Mouse (Mus musculus) CH12.LX (cell line): ENCODE data around the gene Ythdf1. TPM values are rescaled to one million over a fixed set of nuclear protein-coding genes. Genes with fewer than 3 reads are reported as not detected.

Experiments
- DNase-seq: peaks from one replicate; pipeline ENCODE4 v3.0.0-alpha.2; 2013; ENCODE audit errors: extremely low read depth
- H3K27ac ChIP-seq: 2 replicates; pipeline ENCODE4 v1.5.1; 2012; ENCODE audit warnings: low read depth, mild to moderate bottlenecking, control low read depth, moderate library complexity; ENCODE audit not compliant: insufficient read depth
- H3K27me3 ChIP-seq: replicated peaks from 2 replicates; pipeline ENCODE3; 2012; ENCODE audit warnings: inconsistent platforms
- H3K36me3 ChIP-seq, 2 experiments: replicated peaks in 1 of 2; 2 replicates each; pipeline versions ENCODE3 to v1.6.1; 2012; ENCODE audit warnings: inconsistent platforms in 1 of 2, low read length in 1 of 2, mild to moderate bottlenecking in 1 of 2, mixed read lengths in 1 of 2, moderate library complexity in 1 of 2; ENCODE audit not compliant: control insufficient read depth in 1 of 2, insufficient read depth in 1 of 2
- H3K4me1 ChIP-seq, 2 experiments: 2 replicates each; pipeline ENCODE4 v1.6.1; 2012; ENCODE audit warnings: inconsistent platforms in 1 of 2, moderate library complexity in 1 of 2; ENCODE audit not compliant: insufficient read depth in 2 of 2, control insufficient read depth in 1 of 2
- H3K4me2 ChIP-seq: 2 replicates; pipeline ENCODE4 v1.6.1; 2012; ENCODE audit warnings: low read depth, mild to moderate bottlenecking, control low read depth; ENCODE audit not compliant: poor library complexity, insufficient read depth, severe bottlenecking
- H3K4me3 ChIP-seq, 3 experiments: fragments of 150-350 bp in 1 of 3; sonication (generic) in 1 of 3; replicated peaks in 1 of 3; 2 replicates each; pipeline versions ENCODE3 to v1.5.1; 2011 to 2012; ENCODE audit warnings: low read depth in 2 of 3, low read length in 2 of 3, mild to moderate bottlenecking in 2 of 3, moderate library complexity in 2 of 3, control low read depth in 1 of 3, improper control_type of control experiment in 1 of 3, inconsistent platforms in 1 of 3, mixed read lengths in 1 of 3; ENCODE audit not compliant: poor library complexity in 1 of 3
- H3K79me2 ChIP-seq: replicated peaks from 2 replicates; pipeline ENCODE4 v1.6.1; 2012; ENCODE audit warnings: mild to moderate bottlenecking, moderate library complexity; ENCODE audit not compliant: control insufficient read depth, poor library complexity, insufficient read depth, severe bottlenecking; ENCODE audit errors: extremely low read depth
- H3K9ac ChIP-seq: 2 replicates; pipeline ENCODE4 v1.6.1; 2012; ENCODE audit warnings: low read depth, mild to moderate bottlenecking, control low read depth, moderate library complexity; ENCODE audit not compliant: insufficient read depth
- H3K9me3 ChIP-seq: replicated peaks from 2 replicates; pipeline ENCODE3; 2012; ENCODE audit warnings: low read length, inconsistent platforms, mixed read lengths
- CHD1 ChIP-seq: IDR thresholded peaks from 2 replicates; pipeline ENCODE4 v1.6.1; 2012; ENCODE audit warnings: low read depth, low read length, improper control_type of control experiment, inconsistent platforms
- CHD2 ChIP-seq: IDR thresholded peaks from 2 replicates; pipeline ENCODE4 v1.6.1; 2011; ENCODE audit warnings: low read length, improper control_type of control experiment
- ELF1 ChIP-seq: IDR thresholded peaks from 2 replicates; pipeline ENCODE4 v1.6.1; 2014; ENCODE audit warnings: low read depth, mild to moderate bottlenecking, inconsistent platforms, low read length, improper control_type of control experiment
- IRF4 ChIP-seq: IDR thresholded peaks from 2 replicates; pipeline ENCODE4 v1.6.1; 2014; ENCODE audit warnings: low read depth, mild to moderate bottlenecking, inconsistent platforms, low read length, improper control_type of control experiment
- JUN ChIP-seq: IDR thresholded peaks from 2 replicates; pipeline ENCODE4 v1.6.1; 2011; ENCODE audit warnings: low read depth, mild to moderate bottlenecking, low read length, improper control_type of control experiment, moderate library complexity; ENCODE audit not compliant: insufficient read depth
- MAZ ChIP-seq: IDR thresholded peaks from 2 replicates; pipeline ENCODE4 v1.6.1; 2012; ENCODE audit warnings: low read depth, mild to moderate bottlenecking, inconsistent platforms, low read length, improper control_type of control experiment, moderate library complexity
- MXI1 ChIP-seq: IDR thresholded peaks from 2 replicates; pipeline ENCODE4 v1.6.1; 2011; ENCODE audit warnings: mild to moderate bottlenecking, low read depth, low read length, improper control_type of control experiment
- MYC ChIP-seq: IDR thresholded peaks from 2 replicates; pipeline ENCODE4 v1.6.1; 2011; ENCODE audit warnings: low read depth, mild to moderate bottlenecking, improper control_type of control experiment, low read length
- NELFE ChIP-seq: IDR thresholded peaks from 2 replicates; pipeline ENCODE4 v1.6.1; 2011; ENCODE audit warnings: low read depth, low read length, improper control_type of control experiment
- POLR2A ChIP-seq: IDR thresholded peaks from 2 replicates; pipeline ENCODE4 v1.6.1; 2011; ENCODE audit warnings: low read depth, mild to moderate bottlenecking, improper control_type of control experiment, low read length
- POLR2AphosphoS2 ChIP-seq: IDR thresholded peaks from 2 replicates; pipeline ENCODE4 v1.6.1; 2011; ENCODE audit warnings: low read depth, low read length, improper control_type of control experiment
- RAD21 ChIP-seq: IDR thresholded peaks from 2 replicates; pipeline ENCODE4 v1.6.1; 2011; ENCODE audit warnings: low read depth, mild to moderate bottlenecking, low read length, improper control_type of control experiment, moderate library complexity
- RCOR1 ChIP-seq: conservative IDR thresholded peaks from 2 replicates; pipeline ENCODE4 v1.6.1; 2012; ENCODE audit warnings: low read depth, mild to moderate bottlenecking, inconsistent platforms, low read length, improper control_type of control experiment
- SIN3A ChIP-seq: IDR thresholded peaks from 2 replicates; pipeline ENCODE4 v1.6.1; 2012; ENCODE audit warnings: low read length, improper control_type of control experiment, inconsistent platforms
- TBP ChIP-seq: conservative IDR thresholded peaks from 2 replicates; pipeline ENCODE4 v1.6.1; 2011; ENCODE audit warnings: low read depth, low read length, improper control_type of control experiment
- TCF12 ChIP-seq: IDR thresholded peaks from 2 replicates; pipeline ENCODE4 v1.6.1; 2014; ENCODE audit warnings: low read depth, mild to moderate bottlenecking, inconsistent platforms, low read length, improper control_type of control experiment
- UBTF ChIP-seq: IDR thresholded peaks from 2 replicates; pipeline ENCODE4 v1.6.1; 2012; ENCODE audit warnings: low read depth, mild to moderate bottlenecking, inconsistent platforms, low read length, improper control_type of control experiment, moderate library complexity
- USF2 ChIP-seq: conservative IDR thresholded peaks from 2 replicates; pipeline ENCODE4 v1.6.1; 2011; ENCODE audit warnings: low read depth, low read length, improper control_type of control experiment
- ZC3H11A ChIP-seq: IDR thresholded peaks from 2 replicates; pipeline ENCODE4 v1.6.1; 2012; ENCODE audit warnings: low read depth, mild to moderate bottlenecking, inconsistent platforms, low read length, improper control_type of control experiment
- ZMIZ1 ChIP-seq: IDR thresholded peaks from 2 replicates; pipeline ENCODE4 v1.6.1; 2012; ENCODE audit warnings: low read depth, mild to moderate bottlenecking, inconsistent platforms, low read length, improper control_type of control experiment
- ZNF384 ChIP-seq: IDR thresholded peaks from 2 replicates; pipeline ENCODE4 v1.6.1; 2012; ENCODE audit warnings: low read depth, low read length, improper control_type of control experiment, inconsistent platforms
- dilution Hi-C: fragments of 300-500 bp; cut with MboI; formaldehyde crosslinking; loops from 2 replicates; pipeline ENCODE4 v1.14.3; 2020; ENCODE audit warnings: low sequenced_read_pairs; ENCODE audit not compliant: extremely low pct_unique_long_range_greater_than_20kb, extremely low pct_ligation_motif_present
- in situ Hi-C: fragments of 300-500 bp; cut with MboI; formaldehyde crosslinking; loops from 3 replicates; pipeline ENCODE4 v1.14.3; 2019; ENCODE audit warnings: low sequenced_read_pairs, low pct_ligation_motif_present, low pct_unique_long_range_greater_than_20kb, mixed read lengths
- polyA plus RNA-seq: library from polyadenylated mRNA; unstranded; fragments of >175 nt; gene quantifications from 2 replicates; pipeline ENCODE4 v1.2.1, GENCODE M21; 2012; ENCODE audit warnings: low read depth; ENCODE audit not compliant: insufficient read length
- total RNA-seq, 2 experiments: library from RNA; depleted of rRNA; stranded (reverse); fragments of 300-350 nt in 1 of 2; fragments of >200 nt in 1 of 2; gene quantifications; 2 replicates each; pipeline ENCODE4 v1.2.3; 2012 to 2014

Ythdf1 gene
- total and polyA plus RNA-seq, 3 experiments: 27.5 to 67.0 (median 42.5) TPM

- Histone ChIP-seq H3K27ac (no peak overlapping the region), H3K27me3 (peaks cover 28% of the 10 kb centered on the region), H3K4me1 (no peaks in the 10 kb centered on the region), H3K36me3 (peaks cover 0 to 4% of the 10 kb centered on the region in 2 experiments), H3K9me3 (peaks cover 20% of the 10 kb centered on the region)
- DNase-seq: no peak
- no peak for TF ChIP-seq MXI1
- no peak for TF ChIP-seq CHD1
- TF ChIP-seq, all 38 proteins: peak for 0
- H3K4me2 ChIP-seq: no peak overlapping the region
- no peak overlapping the region for H3K9ac ChIP-seq
- in situ Hi-C loops (no loop called here), dilution Hi-C loops (no loop called here)
- H3K79me2 ChIP-seq: no peaks in the 10 kb centered on the region
- H3K4me3 ChIP-seq: no peak overlapping the region
These were observed 22.9 kb downstream of the Ythdf1 start for GRCm38 (mm10) chr2:180897857-180898256.

DNA sequence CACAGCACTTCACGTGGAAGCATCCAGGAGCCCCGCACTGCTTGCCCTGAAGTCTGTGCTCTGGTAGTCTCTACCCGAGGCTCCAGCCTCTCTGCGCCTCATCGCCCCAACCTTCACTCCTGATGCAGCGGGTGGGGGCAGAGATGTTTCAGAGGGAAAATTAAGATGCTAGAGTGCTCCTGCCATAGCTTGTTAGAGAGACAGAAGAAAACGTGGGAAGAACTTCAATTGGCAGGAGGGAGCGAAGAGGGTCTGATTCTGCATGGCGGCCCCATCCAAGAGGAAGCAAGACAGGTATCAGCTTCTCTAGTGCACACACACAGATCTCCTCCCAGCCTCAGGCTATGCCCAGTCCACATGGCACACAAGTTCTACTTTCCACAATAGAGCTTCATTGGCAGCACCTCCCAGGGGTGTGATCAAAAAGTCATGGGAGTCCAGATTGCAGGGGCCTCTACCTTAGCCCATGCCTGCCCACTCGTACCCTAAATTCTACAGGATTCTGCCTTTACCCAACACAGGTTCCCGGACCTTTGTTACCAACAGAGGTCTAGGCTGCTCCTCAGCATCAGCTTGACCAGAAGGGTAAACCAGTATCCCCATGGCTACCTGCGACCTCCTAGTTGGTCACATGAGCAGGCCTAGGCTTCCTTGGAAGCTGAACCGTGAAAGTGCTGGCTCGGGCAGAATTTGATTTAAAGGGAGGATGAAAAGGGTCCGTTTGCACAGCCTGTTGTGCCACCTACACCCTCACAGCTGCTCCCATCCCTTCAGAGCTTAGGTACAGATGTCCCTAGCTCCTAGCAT lies 23.7 kb downstream of the Ythdf1 start:
- no peaks in the 10 kb centered on the region for H3K36me3 ChIP-seq

GRCm38 (mm10) chr2:180895837-180896525 lies 24.8 kb downstream of the Ythdf1 start:
- in situ Hi-C loops: no loop called here
- dilution Hi-C loops: no loop called here
- TF ChIP-seq UBTF (no peak), NELFE (no peak), TBP (no peak), MAZ (no peak), IRF4 (no peak), ELF1 (no peak), CHD2 (no peak), SIN3A (no peak), CHD1 (no peak), MYC (no peak), TCF12 (no peak), POLR2AphosphoS2 (no peak), POLR2A (no peak), ZMIZ1 (no peak)
- H3K27ac ChIP-seq: no peak overlapping the region
- no peak overlapping the region for H3K4me3 ChIP-seq
- no peak overlapping the region for H3K4me2 ChIP-seq
- no peak for DNase-seq
- H3K4me1 ChIP-seq: no peaks in the 10 kb centered on the region
- no peak overlapping the region for H3K9ac ChIP-seq
- H3K27me3 ChIP-seq: peaks cover 28% of the 10 kb centered on the region
- no peaks in the 10 kb centered on the region for H3K79me2 ChIP-seq
- peaks cover 38% of the 10 kb centered on the region for H3K9me3 ChIP-seq
- no peaks in the 10 kb centered on the region for H3K36me3 ChIP-seq

More for the DNA sequence above, 23.7 kb downstream of the Ythdf1 start:
- Histone ChIP-seq H3K9me3 (peaks cover 27% of the 10 kb centered on the region), H3K9ac (no peak overlapping the region), H3K4me3 (no peak overlapping the region), H3K27me3 (peaks cover 28% of the 10 kb centered on the region), H3K4me2 (no peak overlapping the region)
- no peak for DNase-seq
- dilution Hi-C loops: no loop called here
- TF ChIP-seq UBTF (no peak), USF2 (no peak), RAD21 (no peak), ZNF384 (no peak), JUN (no peak), ZC3H11A (no peak), RCOR1 (no peak), ELF1 (no peak)
- TF ChIP-seq, all 38 proteins: peak for 0
- Histone ChIP-seq H3K79me2 (no peaks in the 10 kb centered on the region), H3K27ac (no peak overlapping the region), H3K4me1 (no peaks in the 10 kb centered on the region)
- in situ Hi-C loops: no loop called here
